Comparison of ENCODE assay signal across 8 mouse cellular contexts in genomic region chr2:158058534-158058933, GRCm38 (mm10). TPM values are rescaled to one million over a fixed set of nuclear protein-coding genes. Genes with fewer than 3 reads are reported as not detected.
DNase-seq lines count a peak whose midpoint lies in the region; ATAC-seq and TF ChIP-seq lines count a peak whose summit lies in the region.

No protein-coding gene starts in this region.

- no peaks in the 10 kb centered on the region for H3K4me1 ChIP-seq in forebrain, embryonic 14.5 days (ENCODE audit: control insufficient read depth, insufficient read depth, low read length)
- H3K4me1 ChIP-seq in forebrain, embryonic 12.5 days, result no peaks in the 10 kb centered on the region; the same call in 1 of the 2 replicates
- H3K4me1 ChIP-seq in embryonic fibroblast, embryonic 13.5 days (ENCODE audit: control insufficient read depth, insufficient read depth, low read length), result peaks cover under 1% of the 10 kb centered on the region; the same call in 1 of the 2 replicates

- H3K27me3 ChIP-seq in forebrain, embryonic 14.5 days (replicated peaks; ENCODE audit: control insufficient read depth, insufficient read depth, low read length), result no peaks in the 10 kb centered on the region
- H3K27me3 ChIP-seq in forebrain, embryonic 12.5 days, result no peaks in the 10 kb centered on the region

- no peaks in the 10 kb centered on the region for H3K9me3 ChIP-seq in forebrain, embryonic 14.5 days (replicated peaks; ENCODE audit: control insufficient read depth, low read length)
- H3K9me3 ChIP-seq in forebrain, embryonic 12.5 days, result no peaks in the 10 kb centered on the region

- ATAC-seq in forebrain, embryonic 14.5 days, result peak; percentile 26; the same call in 1 of the 2 replicates
- no peak for ATAC-seq in forebrain, embryonic 12.5 days (ENCODE audit: low FRiP score)

- H3K27ac ChIP-seq in forebrain, embryonic 14.5 days (ENCODE audit: low read depth, low read length), result no peak overlapping the region
- H3K27ac ChIP-seq in forebrain, embryonic 12.5 days, result no peak overlapping the region
- peak overlapping the region; percentile 11; the same call in 1 of the 2 replicates for H3K27ac ChIP-seq in embryonic fibroblast, embryonic 13.5 days (ENCODE audit: insufficient read depth, low read length)
- peak overlapping the region; percentile 41; the same call in 1 of the 2 replicates for H3K27ac ChIP-seq in layer of hippocampus, adult 2 months

- no peak overlapping the region for H3K4me3 ChIP-seq in forebrain, embryonic 14.5 days (ENCODE audit: low read depth, low read length)
- no peak overlapping the region for H3K4me3 ChIP-seq in forebrain, embryonic 12.5 days (replicated peaks)
- H3K4me3 ChIP-seq in embryonic fibroblast, embryonic 13.5 days (ENCODE audit: insufficient read depth, low read length), result no peak overlapping the region
- no peak overlapping the region for H3K4me3 ChIP-seq in layer of hippocampus, adult 2 months

- no peak overlapping the region for H3K4me2 ChIP-seq in forebrain, embryonic 14.5 days (ENCODE audit: low read length)
- no peak overlapping the region for H3K4me2 ChIP-seq in forebrain, embryonic 12.5 days

- TF ChIP-seq POLR2A in embryonic fibroblast, embryonic 13.5 days (IDR thresholded peaks at IDR 0.05; ENCODE audit: low read depth, low read length), result no peak

- no peak overlapping the region for H3K9ac ChIP-seq in forebrain, embryonic 14.5 days (ENCODE audit: low read length)
- no peak overlapping the region for H3K9ac ChIP-seq in forebrain, embryonic 12.5 days

- no peak for TF ChIP-seq CTCF in embryonic fibroblast, embryonic 13.5 days (IDR thresholded peaks at IDR 0.05; ENCODE audit: borderline replicate concordance, insufficient read depth, low read length)
- no peak for TF ChIP-seq CTCF in layer of hippocampus, adult 2 months (conservative IDR thresholded peaks at IDR 0.05)

- DNase-seq in forebrain, embryonic 14.5 days (ENCODE audit: low spot score), result peak; percentile 72
- peak; percentile 66 for DNase-seq in Muller cell, postnatal 12 days (ENCODE audit: inconsistent ontology term)
- DNase-seq in layer of hippocampus, adult 2 months (ENCODE audit: low spot score in 2 of 2), result peak; percentile 76 to 82
- no peak for DNase-seq in thymus, postnatal 25 days
- no peak for DNase-seq in kidney, adult 8-10 months
- DNase-seq in embryo, embryonic 10.5 days (ENCODE audit: low spot score), result no peak

- 58% methylated on average over 10 of the region's 10 CpGs for WGBS in forebrain, embryonic 14.5 days
- 79% methylated on average over 10 of the region's 10 CpGs for WGBS in forebrain, embryonic 12.5 days

- peaks cover 68% of the 10 kb centered on the region for H3K36me3 ChIP-seq in forebrain, embryonic 14.5 days (ENCODE audit: control insufficient read depth, insufficient read depth, low read length)
- peaks cover 79% of the 10 kb centered on the region for H3K36me3 ChIP-seq in forebrain, embryonic 12.5 days (replicated peaks)

RNA-seq across cellular contexts. Expression of gene Rprd1b, which starts 30.2 kb away (rescaled TPM):
- 31.1 and 37.7 TPM in 2 replicates for polyA plus RNA-seq in forebrain, embryonic 14.5 days (2014; fragmentation: Nextera tagmentation; extraction: Ambion mirVana)
- 61.1 and 66.3 TPM in 2 replicates for polyA plus RNA-seq in forebrain, embryonic 12.5 days (2016; fragmentation: Nextera tagmentation; extraction: Ambion mirVana)
- 20.8 and 24.1 TPM in 2 replicates for polyA plus RNA-seq in embryonic fibroblast, embryonic 13.5 days (2011; ENCODE audit: insufficient read length, low read depth, missing spikeins)
- total RNA-seq in layer of hippocampus, adult 2 months (2021), result 10 to 100 TPM; 48.9 to 57.2 TPM

RNA-seq across cellular contexts. Expression of gene Tti1, which starts 30.3 kb away (rescaled TPM):
- polyA plus RNA-seq in forebrain, embryonic 14.5 days (2014; fragmentation: Nextera tagmentation; extraction: Ambion mirVana), result 17.5 and 17.6 TPM in 2 replicates
- 34.5 and 38.2 TPM in 2 replicates for polyA plus RNA-seq in forebrain, embryonic 12.5 days (2016; fragmentation: Nextera tagmentation; extraction: Ambion mirVana)
- polyA plus RNA-seq in embryonic fibroblast, embryonic 13.5 days (2011; ENCODE audit: insufficient read length, low read depth, missing spikeins), result 18.2 and 20.6 TPM in 2 replicates
- total RNA-seq in layer of hippocampus, adult 2 months (2021), result 10 to 100 TPM; 21.1 to 23.6 TPM

Comparison
In these comparisons a context has a peak if more than half of its experiments do, and no peak if none do; other contexts are left out.
1. DNase-seq: peak in forebrain, embryonic 14.5 days (single experiment), Muller cell, postnatal 12 days (single experiment) and layer of hippocampus, adult 2 months (2 of 2); none in thymus, postnatal 25 days (single experiment), kidney, adult 8-10 months (0 of 2) and embryo, embryonic 10.5 days (single experiment).
2. H3K27ac ChIP-seq: peak in embryonic fibroblast, embryonic 13.5 days (single experiment) and layer of hippocampus, adult 2 months (single experiment); none in forebrain, embryonic 14.5 days (single experiment) and forebrain, embryonic 12.5 days (single experiment).